Mouse (Mus musculus): ENCODE data around the gene Tax1bp3. TPM values are rescaled to one million over a fixed set of nuclear protein-coding genes. Genes with fewer than 3 reads are reported as not detected.

Gene Tax1bp3
- polyA plus RNA-seq (2012; rRNA removed) = 23.9 and 24.6 TPM in 2 replicates

DNA sequence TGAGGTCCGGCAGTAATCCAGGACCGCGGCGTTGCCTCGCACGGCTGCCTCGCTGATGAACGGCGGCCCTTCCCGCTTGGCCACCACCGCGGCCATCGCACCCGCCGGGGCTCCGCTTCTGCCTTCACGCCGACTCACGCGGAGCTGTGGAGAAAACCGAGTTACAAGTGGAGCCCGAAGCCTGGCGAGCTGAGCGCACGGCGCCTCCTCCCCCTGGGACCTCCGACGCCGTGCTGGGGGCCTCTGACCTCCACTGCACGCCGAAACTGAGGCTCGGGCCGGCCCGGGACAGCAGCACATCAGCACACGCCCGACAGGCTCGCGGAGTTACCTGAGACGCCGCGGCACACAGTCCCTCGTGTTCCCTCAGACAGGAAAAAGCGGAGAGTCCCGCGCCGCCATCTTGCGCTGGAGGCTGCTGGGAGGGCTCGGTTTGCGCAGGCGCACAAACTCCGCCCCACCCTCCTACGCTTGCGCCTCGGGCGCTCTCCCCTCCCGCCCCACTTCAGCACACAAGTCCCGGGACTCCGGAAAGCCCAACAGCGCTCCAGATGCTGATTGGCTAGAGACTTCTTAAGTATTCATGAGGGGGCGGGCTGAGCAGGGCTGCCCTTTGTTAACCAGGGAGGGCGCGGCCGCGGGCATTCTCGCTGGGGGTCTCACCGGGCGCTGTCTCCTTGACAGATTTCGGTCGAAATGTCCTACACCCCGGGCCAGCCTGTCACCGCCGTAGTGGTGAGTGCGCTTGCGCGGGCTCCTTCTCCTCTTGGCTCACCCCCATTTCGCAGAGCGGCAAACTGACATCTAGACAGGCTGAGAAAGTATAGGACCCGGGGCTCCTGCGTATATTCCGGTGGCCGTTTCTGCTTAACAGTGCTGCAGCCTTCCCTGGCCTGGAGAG, at the start of gene Tax1bp3, which contains the start of gene Emc6:
Gene Tax1bp3 (plus strand): TSS at position 476 of the 901 bp plus-strand sequence.
Gene Emc6 (minus strand): TSS at position 430 of the 901 bp plus-strand sequence.
- DNase-seq (ENCODE audit: extremely low spot score in 1 of 2, low spot score in 1 of 2) = peak; percentile 90 to 96

- peak in 1 of 2 experiments; percentile 34 for DNase-seq (ENCODE audit: extremely low spot score in 1 of 2, low spot score in 1 of 2)
Observed at GRCm38 (mm10) chr11:73131020-73131419, 45.9 kb upstream of the Tax1bp3 start.

DNA sequence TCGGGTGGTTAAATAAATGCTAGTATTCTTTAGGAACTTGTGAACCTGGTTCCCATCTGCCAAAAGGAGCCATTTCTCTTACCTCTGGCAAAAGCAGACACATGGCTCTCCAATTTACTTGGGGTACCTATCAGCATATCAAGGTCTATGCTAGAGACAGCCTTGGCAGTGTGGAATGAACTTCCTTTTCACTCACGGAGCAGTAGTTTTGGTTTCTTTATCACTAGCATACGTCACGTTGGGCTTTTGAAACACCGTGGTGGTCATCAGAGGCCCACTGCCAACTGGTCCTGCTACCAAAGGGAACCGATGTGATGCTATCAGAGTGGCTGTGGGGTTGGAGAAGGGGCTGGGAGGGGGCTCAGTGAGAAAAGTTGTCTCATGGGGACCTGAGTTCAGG, 43.9 kb upstream of the Tax1bp3 start:
- DNase-seq (ENCODE audit: extremely low spot score in 1 of 2, low spot score in 1 of 2) = no peak

DNA sequence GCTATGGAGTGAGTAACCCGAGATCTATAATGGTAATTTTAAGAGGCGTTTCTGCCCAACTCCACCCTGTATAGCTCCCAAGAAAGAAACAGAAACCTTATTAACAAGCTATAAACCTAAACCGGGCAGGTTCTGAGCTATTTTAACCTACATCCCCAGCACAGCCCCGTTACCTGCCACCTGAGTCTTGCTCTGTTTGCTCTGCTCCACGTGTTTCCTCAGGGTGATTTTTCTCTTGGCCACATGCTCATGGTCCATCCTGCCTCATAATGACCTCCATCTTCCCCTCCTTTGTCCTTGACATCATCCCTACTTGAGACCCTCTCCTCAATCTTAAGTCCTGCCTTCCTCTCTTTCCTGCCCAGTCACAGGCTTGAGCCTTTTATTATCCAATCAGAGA, 42.7 kb upstream of the Tax1bp3 start:
- DNase-seq (ENCODE audit: extremely low spot score in 1 of 2, low spot score in 1 of 2) = no peak

DNA sequence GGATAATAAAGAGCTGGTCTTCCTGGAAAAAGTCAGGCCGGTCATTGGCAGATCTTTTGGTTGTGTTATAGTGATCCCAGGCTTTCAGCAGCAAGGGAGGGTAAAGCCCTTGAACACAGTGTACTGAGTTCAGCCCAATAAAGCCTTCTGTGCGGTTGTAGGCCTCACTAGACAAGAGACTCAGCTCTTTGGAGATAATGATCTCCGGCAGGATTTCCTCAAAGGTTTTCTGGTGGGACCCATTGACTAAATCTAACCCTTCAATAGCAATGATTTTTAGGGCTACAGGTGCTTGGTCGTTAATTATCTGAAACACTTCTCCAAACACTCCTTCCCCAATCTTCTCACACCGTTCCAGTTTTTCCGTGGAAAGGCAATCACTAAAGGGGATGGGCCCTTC, 40.3 kb upstream of the Tax1bp3 start:
- no peak for DNase-seq (ENCODE audit: extremely low spot score in 1 of 2, low spot score in 1 of 2)

GRCm38 (mm10) chr11:73137116-73137515, 39.8 kb upstream of the Tax1bp3 start:
- no peak for DNase-seq (ENCODE audit: extremely low spot score in 1 of 2, low spot score in 1 of 2)

- DNase-seq (ENCODE audit: extremely low spot score in 1 of 2, low spot score in 1 of 2) = peak; percentile 66 to 90
Observed at GRCm38 (mm10) chr11:73137591-73138501, 39.0 kb upstream of the Tax1bp3 start, which contains the start of gene Haspin. Gene Haspin (minus strand): TSS chr11:73138294.

- no peak for DNase-seq (ENCODE audit: extremely low spot score in 1 of 2, low spot score in 1 of 2)
Observed at GRCm38 (mm10) chr11:73144261-73144681, 32.6 kb upstream of the Tax1bp3 start.

DNA sequence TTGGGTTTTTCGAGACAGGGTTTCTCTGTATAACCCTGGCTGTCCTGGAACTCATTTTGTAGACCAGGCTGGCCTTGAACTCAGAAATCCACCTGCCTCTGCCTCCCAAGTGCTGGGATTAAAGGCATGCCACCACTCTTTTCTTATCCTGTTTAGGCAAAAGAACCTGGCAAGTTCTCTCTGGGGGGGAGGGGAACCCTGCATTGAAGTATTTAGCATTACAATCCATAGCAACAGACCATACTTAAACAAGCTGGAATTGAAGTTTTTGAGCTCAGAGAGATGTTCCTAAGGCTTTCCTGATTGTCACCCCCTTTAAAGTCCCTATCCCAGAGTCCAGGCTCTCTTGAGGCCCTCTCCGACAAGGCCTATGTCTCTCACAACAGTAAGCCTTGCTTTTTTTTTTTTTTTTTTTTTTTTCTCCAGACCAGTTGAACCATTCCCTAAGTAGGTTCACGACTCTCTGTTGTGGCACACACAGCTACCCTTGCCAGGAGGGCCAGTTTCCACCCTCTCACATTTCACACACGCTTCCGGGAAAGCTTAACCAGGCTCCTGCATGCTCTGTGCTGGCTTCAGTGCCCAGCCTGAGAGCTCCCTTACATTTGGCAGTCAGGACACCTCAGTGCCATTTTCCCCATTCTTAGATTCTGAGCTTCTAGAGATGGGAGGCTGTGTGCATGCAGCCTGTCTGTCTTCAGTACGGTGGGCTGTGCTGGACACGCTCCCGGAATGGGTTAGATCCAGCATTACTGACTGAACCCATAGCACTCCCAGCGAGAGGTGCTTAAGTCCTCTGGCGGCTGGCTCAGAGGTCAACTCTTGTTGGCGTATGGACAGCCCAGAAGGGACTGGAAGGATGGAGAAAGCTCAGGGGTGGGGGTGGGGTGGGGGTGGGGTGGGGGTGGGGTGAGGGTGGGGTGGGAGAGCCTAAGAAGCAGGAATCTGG, 30.6 kb upstream of the Tax1bp3 start:
- DNase-seq (ENCODE audit: extremely low spot score in 1 of 2, low spot score in 1 of 2) = no peak

DNA sequence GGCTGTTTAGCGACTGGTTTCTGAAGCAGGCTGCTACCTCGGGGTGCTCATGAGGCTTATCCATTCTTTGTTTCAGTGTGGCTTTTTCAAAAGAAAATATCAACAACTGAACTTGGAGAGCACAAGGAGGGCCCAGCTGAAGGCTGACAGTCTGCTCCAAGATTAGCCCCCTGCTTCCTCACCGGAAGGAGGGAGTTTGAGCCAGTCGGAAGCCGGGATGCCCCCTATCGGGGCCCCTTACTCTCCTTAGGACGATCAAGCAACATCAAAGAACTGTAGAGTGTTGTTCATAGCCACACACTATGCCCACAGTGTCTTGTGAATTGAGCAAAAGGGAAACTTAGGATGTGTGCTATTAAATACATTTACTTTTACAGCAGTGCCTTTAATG, 29.9 kb upstream of the Tax1bp3 start:
- no peak for DNase-seq (ENCODE audit: extremely low spot score in 1 of 2, low spot score in 1 of 2)

DNA sequence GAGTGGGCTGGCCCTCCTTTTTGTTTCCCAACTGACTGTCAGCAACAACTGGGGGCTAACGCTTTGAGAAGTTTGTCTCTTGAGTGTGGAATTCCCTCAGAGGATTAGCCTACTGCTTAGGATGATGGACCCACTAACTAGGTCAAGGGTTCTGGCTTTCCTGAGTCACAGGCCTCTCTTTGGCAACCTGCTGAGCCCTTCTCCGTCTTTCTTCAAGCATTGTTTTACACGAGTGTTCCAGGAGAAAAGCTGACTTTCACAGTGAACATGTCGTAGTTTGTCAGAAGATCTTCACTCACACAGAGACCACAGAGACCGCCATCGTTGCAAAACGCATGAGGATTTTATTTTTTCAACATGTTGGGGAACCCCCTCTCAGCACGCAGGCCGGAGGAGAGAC, 28.7 kb upstream of the Tax1bp3 start:
- no peak for DNase-seq (ENCODE audit: extremely low spot score in 1 of 2, low spot score in 1 of 2)

- peak in 1 of 2 experiments; percentile 20 for DNase-seq (ENCODE audit: extremely low spot score in 1 of 2, low spot score in 1 of 2)
Observed at GRCm38 (mm10) chr11:73155071-73155470, 21.8 kb upstream of the Tax1bp3 start.

GRCm38 (mm10) chr11:73159957-73160810, 16.7 kb upstream of the Tax1bp3 start, which contains the start of gene P2rx5:
Gene P2rx5 (plus strand): TSS chr11:73160421.
- DNase-seq (ENCODE audit: extremely low spot score in 1 of 2, low spot score in 1 of 2) = peak in 1 of 2 experiments; percentile 16

GRCm38 (mm10) chr11:73160811-73161200, 16.1 kb upstream of the Tax1bp3 start:
- no peak for DNase-seq (ENCODE audit: extremely low spot score in 1 of 2, low spot score in 1 of 2)

DNA sequence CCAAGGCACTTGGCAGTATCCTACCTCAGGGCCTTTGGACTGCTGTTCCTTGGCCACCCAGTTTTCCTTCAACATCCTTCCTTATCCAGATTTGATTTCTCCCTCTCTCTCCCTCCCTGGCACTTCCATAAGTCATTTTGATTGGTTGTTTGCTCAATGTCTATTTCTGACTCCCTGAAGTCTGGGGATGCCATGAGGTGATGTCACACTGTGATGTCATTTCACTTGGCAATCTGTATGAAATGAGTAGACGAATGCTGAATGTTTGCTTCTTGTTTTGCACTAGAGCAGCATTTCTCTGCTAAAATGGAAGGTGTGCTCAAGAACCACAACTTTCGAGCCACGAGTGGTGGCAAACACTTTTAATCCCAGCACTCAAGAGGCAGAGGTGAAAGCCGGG, 15.3 kb upstream of the Tax1bp3 start:
- DNase-seq (ENCODE audit: extremely low spot score in 1 of 2, low spot score in 1 of 2) = no peak

DNA sequence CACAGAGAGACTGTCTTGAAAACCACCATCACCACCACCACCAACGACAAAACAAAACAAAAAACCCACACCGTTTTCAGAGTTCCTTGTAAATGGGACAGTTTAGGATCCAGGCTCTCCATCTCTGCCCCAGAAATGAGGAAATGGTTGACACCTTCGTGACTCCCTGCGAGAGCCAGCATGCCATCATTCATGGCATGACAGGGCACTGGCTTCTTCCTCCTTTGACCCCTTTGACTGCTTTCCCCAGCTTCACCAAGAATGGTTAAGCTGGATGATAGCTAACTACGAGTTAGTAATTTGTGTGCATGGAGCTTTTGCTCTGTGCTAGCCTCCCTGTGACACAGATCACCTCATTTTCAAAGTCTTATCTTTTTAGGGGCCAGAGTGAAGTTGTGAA, 14.6 kb upstream of the Tax1bp3 start:
- no peak for DNase-seq (ENCODE audit: extremely low spot score in 1 of 2, low spot score in 1 of 2)

DNA sequence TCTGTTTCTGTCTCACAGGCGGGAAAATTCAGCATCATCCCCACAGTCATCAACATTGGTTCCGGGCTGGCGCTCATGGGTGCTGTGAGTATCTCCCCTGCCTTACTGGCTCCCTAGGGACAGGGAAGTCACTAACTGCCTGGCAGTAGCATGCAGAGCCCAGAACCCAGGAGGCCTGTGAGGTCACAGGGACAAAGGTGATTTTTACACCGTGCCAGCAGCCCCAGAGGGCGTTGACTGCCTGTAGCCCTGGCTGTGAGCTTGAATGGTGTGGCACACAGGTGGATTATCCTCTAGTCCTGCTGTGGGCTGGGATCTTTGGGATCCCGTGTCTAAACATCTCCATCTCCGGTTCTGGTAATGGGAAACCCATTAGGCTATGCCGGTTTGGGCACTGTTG, 8.8 kb upstream of the Tax1bp3 start:
- DNase-seq (ENCODE audit: extremely low spot score in 1 of 2, low spot score in 1 of 2) = no peak

- DNase-seq (ENCODE audit: extremely low spot score in 1 of 2, low spot score in 1 of 2) = no peak
Observed at GRCm38 (mm10) chr11:73168576-73168975, 8.3 kb upstream of the Tax1bp3 start.

DNA sequence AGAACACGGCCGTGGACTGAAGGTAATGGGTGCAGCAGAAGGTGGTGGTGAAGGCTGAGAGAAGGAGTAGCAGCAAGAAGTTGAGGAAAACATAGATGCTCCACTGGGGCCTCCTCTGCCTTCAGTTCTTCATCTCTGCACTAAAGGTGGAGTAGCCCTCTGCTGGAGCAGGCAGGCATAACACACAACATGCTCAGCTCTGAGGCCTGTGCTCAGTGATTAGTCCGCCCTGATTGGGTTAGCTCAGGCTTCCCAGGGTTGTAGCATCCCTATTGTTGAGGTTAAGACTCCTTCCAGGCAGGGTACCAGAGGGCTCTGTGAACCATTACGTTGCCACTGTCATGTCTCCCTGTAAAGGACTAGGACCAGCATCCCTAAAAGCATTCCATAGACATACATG, 7.7 kb upstream of the Tax1bp3 start:
- DNase-seq (ENCODE audit: extremely low spot score in 1 of 2, low spot score in 1 of 2) = peak; percentile 23 to 78
